Mouse (Mus musculus) frontal cortex, postnatal 10 days (tissue): ENCODE measurements around the gene Gm13697.

ENCODE experiments used
- DNase-seq, 2 experiments: peaks; one replicate each; pipeline ENCODE4 v3.0.0; 2022; ENCODE audit warnings: low spot score in 2 of 2, mixed read lengths in 1 of 2

Gene Gm13697

DNA sequence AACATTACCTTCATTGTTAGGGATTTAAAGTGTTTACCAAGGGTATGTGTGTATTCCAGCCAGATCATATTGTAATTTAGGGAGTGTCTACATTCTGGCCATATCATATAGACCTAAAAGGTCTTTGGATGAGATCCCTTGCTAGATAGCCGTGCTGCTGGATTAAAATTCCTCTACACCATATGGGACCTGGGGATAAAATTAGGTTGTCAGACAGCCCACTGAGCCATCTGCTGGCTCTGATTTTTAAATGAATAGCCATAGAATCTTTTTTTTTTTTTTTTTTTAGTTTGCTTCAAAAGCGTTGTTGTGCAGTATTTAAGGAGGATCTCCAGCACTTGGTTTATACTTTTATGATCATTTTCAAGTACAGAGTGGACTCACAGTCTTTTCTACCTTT lies 48.0 kb downstream of the Gm13697 start:
- peak in 1 of 2 experiments; percentile 14 for DNase-seq

DNA sequence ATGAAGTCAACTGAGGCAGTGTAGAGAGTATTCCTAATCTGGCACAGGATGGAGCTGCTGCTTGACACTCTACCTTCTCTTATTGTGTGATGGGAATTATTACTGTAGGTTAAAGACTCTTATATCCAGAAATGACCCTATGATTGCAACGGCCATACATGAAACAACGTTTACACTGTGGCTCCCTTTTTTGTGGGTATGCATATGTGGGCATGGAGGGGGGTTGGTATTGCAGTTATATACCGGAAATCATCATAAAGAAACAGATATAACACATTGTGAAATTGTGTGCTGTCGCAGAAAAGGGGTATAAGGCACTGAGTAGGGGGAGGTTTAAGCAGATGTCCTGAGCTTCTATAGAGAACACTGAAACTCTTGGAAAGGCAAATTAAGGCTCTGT lies 51.5 kb downstream of the Gm13697 start:
- no peak for DNase-seq
